ENCODE assay signal across 8 mouse cellular contexts in the genomic region with DNA sequence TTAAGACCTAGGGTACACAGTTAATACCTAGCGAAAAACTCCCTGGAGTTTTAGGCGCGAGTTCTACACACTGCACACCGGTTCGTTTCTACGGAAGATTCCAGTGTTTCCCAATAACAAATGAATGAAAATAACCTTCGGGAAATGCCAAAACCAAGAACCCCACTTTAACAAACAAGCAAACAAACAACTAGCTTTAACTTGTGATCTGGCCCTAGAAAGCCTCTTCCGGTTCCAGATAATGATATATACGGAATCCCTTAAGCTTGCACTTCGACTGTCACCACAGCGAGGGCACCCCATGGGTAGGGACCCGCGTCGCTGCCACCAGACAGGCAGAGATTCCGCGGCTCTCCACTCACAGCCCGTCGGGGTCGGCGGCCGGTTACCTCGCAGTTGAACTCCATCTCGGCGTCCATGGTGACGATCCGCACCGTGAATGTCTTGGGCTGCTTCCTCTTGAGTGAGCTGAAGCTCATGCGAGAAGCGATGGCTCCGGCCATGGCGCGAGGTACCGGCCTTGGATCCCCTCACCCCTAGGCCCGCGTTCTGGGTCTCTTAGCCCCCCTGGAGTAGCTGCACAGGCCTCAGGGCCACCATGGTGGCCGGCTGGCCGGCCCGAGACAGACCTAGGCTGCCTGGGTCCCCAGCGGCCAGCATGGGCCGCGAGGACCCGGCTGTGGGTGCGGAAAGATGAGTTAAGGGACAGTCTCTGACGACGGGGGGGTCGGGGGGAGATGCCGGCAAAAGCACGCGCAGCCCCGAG. TPM values are rescaled to one million over a fixed set of nuclear protein-coding genes. Genes with fewer than 3 reads are reported as not detected.
DNase-seq lines count a peak whose midpoint lies in the region; ATAC-seq and TF ChIP-seq lines count a peak whose summit lies in the region.

No protein-coding gene starts in this region.

- peak overlapping the region; percentile 77 for H3K4me2 ChIP-seq in forebrain, embryonic 12.5 days
- H3K4me2 ChIP-seq in hindbrain, embryonic 11.5 days (replicated peaks; ENCODE audit: low read depth, low read length): peak overlapping the region; percentile 71

- TF ChIP-seq EP300 in MEL (IDR thresholded peaks at IDR 0.05; ENCODE audit: low read depth in 1 of 2, low read length in 2 of 2): 0 out of 4 replicates have a peak, but pooled peaks of 1 of the 2 experiments have one; percentile 17

- WGBS in forebrain, embryonic 12.5 days: 1% methylated on average over 50 of the region's 50 CpGs
- WGBS in hindbrain, embryonic 11.5 days: under 1% methylated on average over 50 of the region's 50 CpGs
- 1% methylated on average over 46 of the region's 50 CpGs for WGBS in macrophage (ENCODE audit: missing documents)

- peak overlapping the region; percentile 69 to 98 for H3K4me3 ChIP-seq in MEL (ENCODE audit: control insufficient read depth in 1 of 2, insufficient read depth in 1 of 2, low read depth in 2 of 2, low read length in 2 of 2)
- peak overlapping the region; percentile 91 for H3K4me3 ChIP-seq in forebrain, embryonic 12.5 days (replicated peaks)
- H3K4me3 ChIP-seq in hindbrain, embryonic 11.5 days (ENCODE audit: low read depth, low read length): peak overlapping the region; percentile 94
- peak overlapping the region; percentile 67 for H3K4me3 ChIP-seq in left cerebral cortex, adult 2 months
- H3K4me3 ChIP-seq in macrophage (ENCODE audit: inconsistent target): peak overlapping the region; percentile 63

- no peaks in the 10 kb centered on the region for H3K27me3 ChIP-seq in MEL (ENCODE audit: control insufficient read depth in 1 of 2, insufficient read depth in 2 of 2, low read length in 2 of 2)
- H3K27me3 ChIP-seq in forebrain, embryonic 12.5 days: no peaks in the 10 kb centered on the region
- H3K27me3 ChIP-seq in hindbrain, embryonic 11.5 days (ENCODE audit: control insufficient read depth, insufficient read depth, low read length): no peaks in the 10 kb centered on the region

- no peak for TF ChIP-seq RAD21 in MEL (IDR thresholded peaks at IDR 0.05; ENCODE audit: low read depth, low read length)

- TF ChIP-seq CTCF in MEL (IDR thresholded peaks at IDR 0.05 in 2 of 3, conservative IDR thresholded peaks at IDR 0.05 in 1 of 3; ENCODE audit: control insufficient read depth in 1 of 3, insufficient read depth in 1 of 3, low read depth in 2 of 3, low read length in 3 of 3, poor library complexity in 1 of 3, severe bottlenecking in 1 of 3): no peak
- no peak for TF ChIP-seq CTCF in left cerebral cortex, adult 2 months (IDR thresholded peaks at IDR 0.05)

- intact Hi-C loops in left cerebral cortex, adult 2 months (cut with DNase I): loop anchor here (5.0 kb wide), 1 partner anchor 256 kb away; the partner anchor contains the start of gene Mtmr3

- H3K36me3 ChIP-seq in MEL (ENCODE audit: control insufficient read depth in 1 of 2, insufficient read depth in 2 of 2, low read length in 2 of 2) (peaks cover 0 to 14% of the 10 kb centered on the region in 2 experiments; a peak in 2 of 4 replicates), macrophage (ENCODE audit: inconsistent target) (no peaks in the 10 kb centered on the region)
- no peaks in the 10 kb centered on the region for H3K36me3 ChIP-seq in forebrain, embryonic 12.5 days (replicated peaks)
- H3K36me3 ChIP-seq in hindbrain, embryonic 11.5 days (ENCODE audit: control insufficient read depth, insufficient read depth, low read length): no peaks in the 10 kb centered on the region

- peaks cover 0 to 11% of the 10 kb centered on the region in 2 experiments; a peak in 1 of 4 replicates for H3K4me1 ChIP-seq in MEL (ENCODE audit: control insufficient read depth in 1 of 2, insufficient read depth in 2 of 2, low read length in 2 of 2)
- peaks cover 20% of the 10 kb centered on the region for H3K4me1 ChIP-seq in forebrain, embryonic 12.5 days
- H3K4me1 ChIP-seq in hindbrain, embryonic 11.5 days (replicated peaks; ENCODE audit: control insufficient read depth, insufficient read depth, low read length): peaks cover 4% of the 10 kb centered on the region

- H3K27ac ChIP-seq in MEL (ENCODE audit: control insufficient read depth, low read depth, low read length) (peak overlapping the region; percentile 81), macrophage (peak overlapping the region; percentile 42)
- peak overlapping the region; percentile 71 for H3K27ac ChIP-seq in forebrain, embryonic 12.5 days
- H3K27ac ChIP-seq in hindbrain, embryonic 11.5 days (ENCODE audit: low read depth, low read length): peak overlapping the region; percentile 80
- H3K27ac ChIP-seq in left cerebral cortex, adult 2 months: peak overlapping the region; percentile 79

- H3K9ac ChIP-seq in MEL (ENCODE audit: control insufficient read depth, low read depth, low read length, poor library complexity, severe bottlenecking): peak overlapping the region; percentile 96
- peak overlapping the region; percentile 92 for H3K9ac ChIP-seq in forebrain, embryonic 12.5 days
- H3K9ac ChIP-seq in hindbrain, embryonic 11.5 days (ENCODE audit: low read depth, low read length): peak overlapping the region; percentile 90

- peak; percentile 72 for ATAC-seq in forebrain, embryonic 12.5 days (ENCODE audit: low FRiP score)
- peak; percentile 65 for ATAC-seq in hindbrain, embryonic 11.5 days (ENCODE audit: low FRiP score)

- H3K9me3 ChIP-seq in MEL (replicated peaks; ENCODE audit: insufficient read depth, low read length): no peaks in the 10 kb centered on the region
- H3K9me3 ChIP-seq in forebrain, embryonic 12.5 days: no peaks in the 10 kb centered on the region
- no peaks in the 10 kb centered on the region for H3K9me3 ChIP-seq in hindbrain, embryonic 11.5 days (ENCODE audit: control insufficient read depth, low read length)

- H3K79me2 ChIP-seq in MEL (ENCODE audit: control insufficient read depth, insufficient read depth, low read length, poor library complexity) (peaks cover 35% of the 10 kb centered on the region), macrophage (ENCODE audit: inconsistent target) (peaks cover 48% of the 10 kb centered on the region)

- peak; percentile 83 for DNase-seq in MEL (ENCODE audit: low read depth, low spot score)
- DNase-seq in brain, adult 2 months (ENCODE audit: low read depth, low spot score): peak; percentile 33
- DNase-seq in hindbrain, embryonic 11.5 days (ENCODE audit: low spot score): peak; percentile 71
- peak; percentile 26 to 33 for DNase-seq in left cerebral cortex, adult 2 months (ENCODE audit: extremely low spot score in 1 of 2, low spot score in 2 of 2)
- peak; percentile 43 for DNase-seq in right cerebral cortex, postnatal 25 days
- peak; percentile 33 for DNase-seq in urinary bladder, postnatal 25 days (ENCODE audit: low spot score)

- TF ChIP-seq POLR2A in MEL (IDR thresholded peaks at IDR 0.05; ENCODE audit: control insufficient read depth in 1 of 2, insufficient read depth in 1 of 2, low read depth in 1 of 2, low read length in 2 of 2, poor library complexity in 1 of 2): peak; percentile 18 to 42; a peak in 1 of 4 replicates

TF ChIP-seq in MEL, 35 proteins besides CTCF, POLR2A, EP300 and RAD21 (continues in another document):
- TF ChIP-seq MYB (IDR thresholded peaks at IDR 0.05; ENCODE audit: low read depth, low read length) (no peak), MAZ (IDR thresholded peaks at IDR 0.05; ENCODE audit: low read depth, low read length) (no peak), UBTF (IDR thresholded peaks at IDR 0.05; ENCODE audit: borderline replicate concordance, insufficient read depth, low read depth, low read length) (peak; percentile 13; the same call in 1 of the 2 replicates), TBP (IDR thresholded peaks at IDR 0.05; ENCODE audit: low read depth, low read length) (peak; percentile 66; the same call in 1 of the 2 replicates)

RNA-seq across cellular contexts. Expression of gene Nf2, which starts 0.7 kb away (rescaled TPM):
- total RNA-seq in MEL (2012; rRNA removed): 70.3 and 73.6 TPM in 2 replicates
- 100 to 1,000 TPM in 1 of 2 experiments, 10 to 100 TPM in 1; 95.6 to 246 TPM for polyA plus RNA-seq in MEL (2012; ENCODE audit: insufficient read depth in 1 of 2, insufficient read length in 2 of 2, low read depth in 1 of 2, low replicate concordance in 2 of 2, missing spikeins in 1 of 2)
- 72.1 and 75.6 TPM in 2 replicates for polyA plus RNA-seq in forebrain, embryonic 12.5 days (2016; fragmentation: Nextera tagmentation; extraction: Ambion mirVana)
- 49.9 and 51.7 TPM in 2 replicates for polyA plus RNA-seq in hindbrain, embryonic 11.5 days (2014; fragmentation: Nextera tagmentation; extraction: Ambion mirVana)
- 10 to 100 TPM; 74.3 to 74.7 TPM for total RNA-seq in left cerebral cortex, adult 2 months (2021)
- 100 to 1,000 TPM in 8 of 26 experiments, 10 to 100 TPM in 18; 28.8 to 147 (median 73.6) TPM for total RNA-seq in macrophage (2018; cell fraction: chromatin; rRNA removed)
- total RNA-seq in macrophage (2018; cell fraction: cytosol; rRNA removed): 10 to 100 TPM; 32.7 to 67.4 (median 43.6) TPM
- total RNA-seq in macrophage (2018; cell fraction: nucleus; rRNA removed): 10 to 100 TPM; 28.6 to 99.1 (median 52.7) TPM
- 42.7 to 60.3 TPM (median 44.6 TPM) in 3 replicates for polyA plus RNA-seq in macrophage (2018)

RNA-seq across cellular contexts. Expression of gene Nipsnap1, which starts 25.1 kb away (rescaled TPM):
- 13.7 and 14.9 TPM in 2 replicates for total RNA-seq in MEL (2012; rRNA removed)
- polyA plus RNA-seq in MEL (2012; ENCODE audit: insufficient read depth in 1 of 2, insufficient read length in 2 of 2, low read depth in 1 of 2, low replicate concordance in 2 of 2, missing spikeins in 1 of 2): 10 to 100 TPM in 1 of 2 experiments, not detected in 1; 22.9 TPM
- 95.5 and 99.9 TPM in 2 replicates for polyA plus RNA-seq in forebrain, embryonic 12.5 days (2016; fragmentation: Nextera tagmentation; extraction: Ambion mirVana)
- 80.8 and 85.7 TPM in 2 replicates for polyA plus RNA-seq in hindbrain, embryonic 11.5 days (2014; fragmentation: Nextera tagmentation; extraction: Ambion mirVana)
- total RNA-seq in left cerebral cortex, adult 2 months (2021): 10 to 100 TPM; 84.8 to 85.8 TPM
- total RNA-seq in macrophage (2018; cell fraction: chromatin; rRNA removed): 10 to 100 TPM in 1 of 26 experiments, 1 to 10 TPM in 23, under 1 TPM in 1, not detected in 1; 0.45 to 10.1 (median 3.9) TPM
- total RNA-seq in macrophage (2018; cell fraction: cytosol; rRNA removed): 1 to 10 TPM; 1.7 to 4.1 (median 2.5) TPM
- 1 to 10 TPM in 20 of 26 experiments, under 1 TPM in 6; 0.58 to 5.3 (median 2.1) TPM for total RNA-seq in macrophage (2018; cell fraction: nucleus; rRNA removed)
- 1.7 to 4.1 TPM (median 2.3 TPM) in 3 replicates for polyA plus RNA-seq in macrophage (2018)

RNA-seq across cellular contexts. Expression of gene Thoc5, which starts 46.5 kb away (rescaled TPM):
- total RNA-seq in MEL (2012; rRNA removed): 75.3 and 80.4 TPM in 2 replicates
- polyA plus RNA-seq in MEL (2012; ENCODE audit: insufficient read depth in 1 of 2, insufficient read length in 2 of 2, low read depth in 1 of 2, low replicate concordance in 2 of 2, missing spikeins in 1 of 2) (10 to 100 TPM; 69.1 to 72.0 TPM), macrophage (2018) (27.0 to 37.9 TPM (median 33.4 TPM) in 3 replicates)
- polyA plus RNA-seq in forebrain, embryonic 12.5 days (2016; fragmentation: Nextera tagmentation; extraction: Ambion mirVana): 55.2 and 61.4 TPM in 2 replicates
- 61.9 and 64.7 TPM in 2 replicates for polyA plus RNA-seq in hindbrain, embryonic 11.5 days (2014; fragmentation: Nextera tagmentation; extraction: Ambion mirVana)
- total RNA-seq in left cerebral cortex, adult 2 months (2021): 10 to 100 TPM; 37.4 to 38.9 TPM
- 10 to 100 TPM; 10.6 to 40.8 (median 31.4) TPM for total RNA-seq in macrophage (2018; cell fraction: chromatin; rRNA removed)
- total RNA-seq in macrophage (2018; cell fraction: cytosol; rRNA removed): 10 to 100 TPM; 19.8 to 34.1 (median 27.7) TPM
- total RNA-seq in macrophage (2018; cell fraction: nucleus; rRNA removed): 10 to 100 TPM in 24 of 26 experiments, 1 to 10 TPM in 2; 8.9 to 30.0 (median 19.4) TPM

Comparison
In these comparisons a context has a peak if more than half of its experiments do, and no peak if none do; other contexts are left out.
1. Peak in every context shown above with its lines: DNase-seq, ATAC-seq, H3K4me3 ChIP-seq and H3K27ac ChIP-seq.
2. DNase-seq: peak in every context shown above with its lines; median percentile 83 in MEL; 71 in hindbrain, embryonic 11.5 days; 43 in right cerebral cortex, postnatal 25 days; 33 in brain, adult 2 months; 33 in urinary bladder, postnatal 25 days; 30 in left cerebral cortex, adult 2 months.